In the genomic region with DNA sequence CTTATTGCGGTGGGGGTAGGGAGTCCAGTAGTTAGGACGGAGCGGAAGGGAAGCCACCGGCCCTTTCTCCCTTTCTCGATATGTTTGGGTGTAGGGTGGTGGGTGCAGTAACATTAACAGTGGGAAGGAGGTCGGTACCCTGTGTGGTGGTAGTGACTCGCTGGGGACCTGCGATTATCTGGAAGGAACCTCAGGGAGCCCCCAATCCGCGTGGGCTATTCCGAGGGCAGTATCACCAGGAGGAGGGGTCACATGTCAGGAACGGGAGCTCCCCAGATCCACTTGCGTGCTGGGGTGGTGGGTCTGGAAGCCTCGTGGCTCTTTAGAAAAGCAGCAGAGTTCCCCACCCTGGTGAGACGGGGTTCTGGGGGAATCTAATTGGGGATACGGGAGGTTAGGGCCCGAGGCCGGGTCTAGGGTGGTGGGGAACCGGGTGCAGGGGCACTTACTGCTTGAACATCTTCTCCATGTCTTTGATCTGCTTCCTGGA, we compare ENCODE assay signal across 8 mouse cellular contexts. TPM values are rescaled to one million over a fixed set of nuclear protein-coding genes. Genes with fewer than 3 reads are reported as not detected.
DNase-seq lines count a peak whose midpoint lies in the region; ATAC-seq and TF ChIP-seq lines count a peak whose summit lies in the region.

No protein-coding gene starts in this region.

- H3K79me2 ChIP-seq in MEL (ENCODE audit: control insufficient read depth, insufficient read depth, low read length, poor library complexity) = peaks cover 19% of the 10 kb centered on the region

- no peak for TF ChIP-seq CTCF in MEL (IDR thresholded peaks at IDR 0.05 in 2 of 3, conservative IDR thresholded peaks at IDR 0.05 in 1 of 3; ENCODE audit: control insufficient read depth in 1 of 3, insufficient read depth in 1 of 3, low read depth in 2 of 3, low read length in 3 of 3, poor library complexity in 1 of 3, severe bottlenecking in 1 of 3)

- H3K27ac ChIP-seq in kidney, embryonic 14.5 days (ENCODE audit: low read depth, low read length) = no peak overlapping the region
- no peak overlapping the region for H3K27ac ChIP-seq in MEL (ENCODE audit: control insufficient read depth, low read depth, low read length)
- H3K27ac ChIP-seq in hindbrain, embryonic 10.5 days = peak overlapping the region; percentile 90
- peak overlapping the region; percentile 86 for H3K27ac ChIP-seq in midbrain, embryonic 10.5 days (replicated peaks)

- no peak for TF ChIP-seq RAD21 in MEL (IDR thresholded peaks at IDR 0.05; ENCODE audit: low read depth, low read length)

- peaks cover 3% of the 10 kb centered on the region; the same call in 1 of the 2 replicates for H3K27me3 ChIP-seq in kidney, embryonic 14.5 days (ENCODE audit: control insufficient read depth, insufficient read depth, low read length)
- H3K27me3 ChIP-seq in MEL (ENCODE audit: control insufficient read depth in 1 of 2, insufficient read depth in 2 of 2, low read length in 2 of 2) = 0 out of 4 replicates have a peak, but pooled peaks cover 0 to 2% of the 10 kb centered on the region in 2 experiments
- peaks cover 25% of the 10 kb centered on the region; the same call in 1 of the 2 replicates for H3K27me3 ChIP-seq in hindbrain, embryonic 10.5 days (ENCODE audit: insufficient read depth, poor library complexity, severe bottlenecking)
- H3K27me3 ChIP-seq in midbrain, embryonic 10.5 days (ENCODE audit: low read depth, poor library complexity, severe bottlenecking) = peaks cover 31% of the 10 kb centered on the region

- TF ChIP-seq POLR2A in MEL (IDR thresholded peaks at IDR 0.05; ENCODE audit: control insufficient read depth in 1 of 2, insufficient read depth in 1 of 2, low read depth in 1 of 2, low read length in 2 of 2, poor library complexity in 1 of 2) = no peak

- H3K4me1 ChIP-seq in kidney, embryonic 14.5 days (ENCODE audit: control insufficient read depth, insufficient read depth, low read length) = peaks cover 6% of the 10 kb centered on the region; the same call in 1 of the 2 replicates
- H3K4me1 ChIP-seq in MEL (ENCODE audit: control insufficient read depth in 1 of 2, insufficient read depth in 2 of 2, low read length in 2 of 2) = peaks cover 1 to 21% of the 10 kb centered on the region in 2 experiments; a peak in 3 of 4 replicates
- H3K4me1 ChIP-seq in hindbrain, embryonic 10.5 days (replicated peaks) = peaks cover 51% of the 10 kb centered on the region
- peaks cover 60% of the 10 kb centered on the region for H3K4me1 ChIP-seq in midbrain, embryonic 10.5 days

- DNase-seq in kidney, adult 8-10 months = no peak
- DNase-seq in MEL (ENCODE audit: low read depth, low spot score) = peak; percentile 60
- DNase-seq in hindbrain, embryonic 10.5 days (ENCODE audit: low spot score) = no peak
- no peak for DNase-seq in midbrain, embryonic 10.5 days (ENCODE audit: low spot score)
- no peak for DNase-seq in frontal cortex, adult 2 months (ENCODE audit: extremely low spot score in 1 of 2, low spot score in 1 of 2)
- DNase-seq in adrenal gland, postnatal 4 days (ENCODE audit: low spot score in 2 of 2) = no peak
- no peak for DNase-seq in layer of hippocampus, adult 9-10 months (ENCODE audit: low spot score)

- peak overlapping the region; percentile 79 for H3K4me3 ChIP-seq in kidney, embryonic 14.5 days (ENCODE audit: low read length)
- peak overlapping the region; percentile 65 to 95 for H3K4me3 ChIP-seq in MEL (ENCODE audit: control insufficient read depth in 1 of 2, insufficient read depth in 1 of 2, low read depth in 2 of 2, low read length in 2 of 2)
- H3K4me3 ChIP-seq in hindbrain, embryonic 10.5 days = peak overlapping the region; percentile 78
- peak overlapping the region; percentile 75 for H3K4me3 ChIP-seq in midbrain, embryonic 10.5 days

- no peak for TF ChIP-seq EP300 in MEL (IDR thresholded peaks at IDR 0.05; ENCODE audit: low read depth in 1 of 2, low read length in 2 of 2)

- no peaks in the 10 kb centered on the region for H3K36me3 ChIP-seq in kidney, embryonic 14.5 days (ENCODE audit: control insufficient read depth, insufficient read depth, low read length)
- peaks cover 0 to 12% of the 10 kb centered on the region in 2 experiments; a peak in 2 of 4 replicates for H3K36me3 ChIP-seq in MEL (ENCODE audit: control insufficient read depth in 1 of 2, insufficient read depth in 2 of 2, low read length in 2 of 2)
- peaks cover 13% of the 10 kb centered on the region; the same call in 1 of the 2 replicates for H3K36me3 ChIP-seq in hindbrain, embryonic 10.5 days
- peaks cover 20% of the 10 kb centered on the region; the same call in 1 of the 2 replicates for H3K36me3 ChIP-seq in midbrain, embryonic 10.5 days

- peak; percentile 10; the same call in 1 of the 2 replicates for ATAC-seq in kidney, embryonic 14.5 days (ENCODE audit: low FRiP score, low TSS enrichment)

- no peaks in the 10 kb centered on the region for H3K9me3 ChIP-seq in kidney, embryonic 14.5 days (ENCODE audit: control insufficient read depth, low read length)
- H3K9me3 ChIP-seq in MEL (replicated peaks; ENCODE audit: insufficient read depth, low read length) = no peaks in the 10 kb centered on the region
- H3K9me3 ChIP-seq in hindbrain, embryonic 10.5 days = no peaks in the 10 kb centered on the region
- no peaks in the 10 kb centered on the region for H3K9me3 ChIP-seq in midbrain, embryonic 10.5 days (replicated peaks)

- 2% methylated on average over 19 of the region's 19 CpGs for WGBS in kidney, embryonic 14.5 days
- 1% methylated on average over 19 of the region's 19 CpGs for WGBS in hindbrain, embryonic 10.5 days
- 3% methylated on average over 19 of the region's 19 CpGs for WGBS in midbrain, embryonic 10.5 days

- H3K9ac ChIP-seq in kidney, embryonic 14.5 days (ENCODE audit: low read depth, low read length) = peak overlapping the region; percentile 81
- peak overlapping the region; percentile 95 for H3K9ac ChIP-seq in MEL (ENCODE audit: control insufficient read depth, low read depth, low read length, poor library complexity, severe bottlenecking)

- peak overlapping the region; percentile 94 for H3K4me2 ChIP-seq in kidney, embryonic 14.5 days (replicated peaks; ENCODE audit: low read depth, low read length)

TF ChIP-seq in MEL, 35 proteins besides CTCF, POLR2A, EP300 and RAD21:
- TF ChIP-seq KAT2A (conservative IDR thresholded peaks at IDR 0.05; ENCODE audit: low read depth, low read length) = no peak

RNA-seq across cellular contexts. Expression of a gene that starts 0.6 kb away (rescaled TPM):
- 29.5 and 30.3 TPM in 2 replicates for polyA plus RNA-seq in kidney, embryonic 14.5 days (2014; fragmentation: Nextera tagmentation; extraction: Ambion mirVana)
- 29.8 and 32.4 TPM in 2 replicates for total RNA-seq in MEL (2012; rRNA removed)
- polyA plus RNA-seq in MEL (2012; ENCODE audit: insufficient read depth in 1 of 2, insufficient read length in 2 of 2, low read depth in 1 of 2, low replicate concordance in 2 of 2, missing spikeins in 1 of 2) = 10 to 100 TPM in 1 of 2 experiments, not detected in 1; 79.1 TPM
- polyA plus RNA-seq in hindbrain, embryonic 10.5 days (2016; fragmentation: Nextera tagmentation; extraction: Ambion mirVana) = 51.4 and 61.3 TPM in 2 replicates
- 50.1 and 69.2 TPM in 2 replicates for polyA plus RNA-seq in midbrain, embryonic 10.5 days (2016; fragmentation: Nextera tagmentation; extraction: Ambion mirVana)
- polyA plus RNA-seq in frontal cortex, adult 2 months (2012; rRNA removed) = 244 and 256 TPM in 2 replicates
- 10 to 100 TPM; 36.3 to 37.1 TPM for total RNA-seq in adrenal gland, postnatal 4 days (2021)

RNA-seq across cellular contexts. Expression of a gene that starts 28.0 kb away (rescaled TPM):
- polyA plus RNA-seq in kidney, embryonic 14.5 days (2014; fragmentation: Nextera tagmentation; extraction: Ambion mirVana) = not detected in 2 replicates
- not detected in 2 replicates for total RNA-seq in MEL (2012; rRNA removed)
- polyA plus RNA-seq in MEL (2012; ENCODE audit: insufficient read depth in 1 of 2, insufficient read length in 2 of 2, low read depth in 1 of 2, low replicate concordance in 2 of 2, missing spikeins in 1 of 2) = not detected
- not detected in 2 replicates for polyA plus RNA-seq in hindbrain, embryonic 10.5 days (2016; fragmentation: Nextera tagmentation; extraction: Ambion mirVana)
- polyA plus RNA-seq in midbrain, embryonic 10.5 days (2016; fragmentation: Nextera tagmentation; extraction: Ambion mirVana) = not detected in 2 replicates
- not detected in 2 replicates for polyA plus RNA-seq in frontal cortex, adult 2 months (2012; rRNA removed)
- total RNA-seq in adrenal gland, postnatal 4 days (2021) = 10 to 100 TPM in 1 of 2 experiments, not detected in 1; 54.8 TPM

RNA-seq across cellular contexts. Expression of a gene that starts 48.2 kb away (rescaled TPM):
- not detected in 2 replicates for polyA plus RNA-seq in kidney, embryonic 14.5 days (2014; fragmentation: Nextera tagmentation; extraction: Ambion mirVana)
- total RNA-seq in MEL (2012; rRNA removed) = not detected in 2 replicates
- not detected for polyA plus RNA-seq in MEL (2012; ENCODE audit: insufficient read depth in 1 of 2, insufficient read length in 2 of 2, low read depth in 1 of 2, low replicate concordance in 2 of 2, missing spikeins in 1 of 2)
- not detected in 2 replicates for polyA plus RNA-seq in hindbrain, embryonic 10.5 days (2016; fragmentation: Nextera tagmentation; extraction: Ambion mirVana)
- polyA plus RNA-seq in midbrain, embryonic 10.5 days (2016; fragmentation: Nextera tagmentation; extraction: Ambion mirVana) = not detected in 2 replicates
- polyA plus RNA-seq in frontal cortex, adult 2 months (2012; rRNA removed) = 0.18 and 0.42 TPM in 2 replicates
- 1,000 to 10,000 TPM in 1 of 2 experiments, under 1 TPM in 1; 0.56 to 1,571 TPM for total RNA-seq in adrenal gland, postnatal 4 days (2021)

Comparison
In these comparisons a context has a peak if more than half of its experiments do, and no peak if none do; other contexts are left out.
1. H3K27ac ChIP-seq: peak in hindbrain, embryonic 10.5 days (single experiment) and midbrain, embryonic 10.5 days (single experiment); none in kidney, embryonic 14.5 days (single experiment) and MEL (single experiment).
2. Peak in every context shown above with its lines, with median percentiles within 50 percentile points of each other: H3K4me3 ChIP-seq.